Mouse (Mus musculus): ENCODE results near the gene Hoxd11.

Gene Hoxd11

GRCm38 (mm10) chr2:74666411-74666810 is 12.9 kb upstream of the Hoxd11 start:
- no peak for DNase-seq (ENCODE audit: low spot score in 2 of 2)

GRCm38 (mm10) chr2:74667191-74667841 is 12.0 kb upstream of the Hoxd11 start:
- DNase-seq (ENCODE audit: low spot score in 2 of 2), result no peak

- no peak for DNase-seq (ENCODE audit: low spot score in 2 of 2)
These were observed 11.5 kb upstream of the Hoxd11 start, which contains the start of gene Hoxd13 for GRCm38 (mm10) chr2:74667842-74668357. Hoxd13 (plus strand) TSS chr2:74668310.

- no peak for DNase-seq (ENCODE audit: low spot score in 2 of 2)
These were observed 10.8 kb upstream of the Hoxd11 start for GRCm38 (mm10) chr2:74668370-74669229.

- DNase-seq (ENCODE audit: low spot score in 2 of 2), result no peak
These were observed 10.2 kb upstream of the Hoxd11 start for GRCm38 (mm10) chr2:74669230-74669578.

- no peak for DNase-seq (ENCODE audit: low spot score in 2 of 2)
These were observed 9.6 kb upstream of the Hoxd11 start for GRCm38 (mm10) chr2:74669650-74670235.

GRCm38 (mm10) chr2:74670632-74671188 is 8.6 kb upstream of the Hoxd11 start:
- DNase-seq (ENCODE audit: low spot score in 2 of 2), result no peak

- DNase-seq (ENCODE audit: low spot score in 2 of 2), result no peak
These were observed 7.5 kb upstream of the Hoxd11 start for GRCm38 (mm10) chr2:74671847-74672246.

- no peak for DNase-seq (ENCODE audit: low spot score in 2 of 2)
These were observed 6.6 kb upstream of the Hoxd11 start for GRCm38 (mm10) chr2:74672481-74673362.

GRCm38 (mm10) chr2:74673835-74674425 is 5.4 kb upstream of the Hoxd11 start:
- DNase-seq (ENCODE audit: low spot score in 2 of 2), result no peak

GRCm38 (mm10) chr2:74674881-74675665 is 4.3 kb upstream of the Hoxd11 start, which contains the start of gene Hoxd12:
Hoxd12 (plus strand) TSS chr2:74675013.
- no peak for DNase-seq (ENCODE audit: low spot score in 2 of 2)

GRCm38 (mm10) chr2:74675666-74676282 is 3.6 kb upstream of the Hoxd11 start:
- DNase-seq (ENCODE audit: low spot score in 2 of 2), result no peak

GRCm38 (mm10) chr2:74676376-74677052 is 2.8 kb upstream of the Hoxd11 start:
- DNase-seq (ENCODE audit: low spot score in 2 of 2), result no peak

- no peak for DNase-seq (ENCODE audit: low spot score in 2 of 2)
These were observed 2.3 kb upstream of the Hoxd11 start for GRCm38 (mm10) chr2:74677106-74677505.

- no peak for DNase-seq (ENCODE audit: low spot score in 2 of 2)
These were observed 227 bp downstream of the Hoxd11 start for GRCm38 (mm10) chr2:74679596-74679971.

- no peak for DNase-seq (ENCODE audit: low spot score in 2 of 2)
These were observed 623 bp downstream of the Hoxd11 start for GRCm38 (mm10) chr2:74679980-74680379.

GRCm38 (mm10) chr2:74680561-74681398 is 1.4 kb downstream of the Hoxd11 start:
- DNase-seq (ENCODE audit: low spot score in 2 of 2), result no peak
